Mouse (Mus musculus): ENCODE measurements at regions not wholly inside any gene's neighbourhood (a gene's known extent, or its start where the extent isn't known, plus 50 kb on each side); places are given as distances from the start of the nearest gene placed in this dataset.

DNA sequence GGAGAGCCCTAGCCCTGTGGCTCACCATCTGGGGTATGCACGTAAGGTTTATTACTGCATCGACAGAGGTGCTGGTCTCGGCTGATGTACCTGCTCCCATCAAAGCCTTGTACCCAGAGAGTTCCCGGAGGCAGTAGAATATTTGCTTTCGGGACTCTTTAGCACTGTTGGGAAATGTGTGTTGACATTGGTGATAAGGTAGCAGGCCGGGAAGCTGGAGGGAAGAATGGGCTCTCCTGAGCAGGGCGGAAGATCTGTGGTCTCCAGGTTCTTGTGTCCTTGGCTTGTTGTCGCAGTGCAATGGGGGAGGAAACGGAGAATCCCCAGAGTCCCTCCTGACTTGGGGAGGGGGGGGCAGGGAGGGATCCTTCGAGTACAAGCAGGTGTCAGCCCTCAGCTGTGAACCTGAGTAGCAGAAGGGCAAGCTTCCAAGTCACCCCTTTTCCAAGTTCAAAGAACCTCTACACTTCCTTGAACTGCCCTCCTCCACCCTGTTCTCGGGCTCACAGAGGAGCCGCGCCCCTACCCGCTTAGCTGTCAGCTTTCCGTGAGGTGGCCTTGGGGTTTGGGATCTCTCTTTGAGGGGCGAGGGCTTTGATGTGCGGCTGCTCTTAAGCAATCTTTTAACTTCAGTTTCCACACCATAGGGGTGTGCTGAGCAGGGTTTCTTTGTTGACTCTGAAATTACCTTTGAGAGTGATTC, 65.0 kb downstream of the Gadd45g start:
- TF ChIP-seq GATA1 (IDR thresholded peaks at IDR 0.05; ENCODE audit: low read length) (no peak), TAL1 (IDR thresholded peaks at IDR 0.05; ENCODE audit: low read length) (no peak)

Measured in erythroblast, embryonic 14.5 days (primary cell).